Mouse (Mus musculus) T-helper 2 cell (primary cell): ENCODE measurements at regions not wholly inside any gene's neighbourhood (a gene's known extent, or its start where the extent isn't known, plus 50 kb on each side); places are given as distances from the start of the nearest gene placed in this dataset.
"Not testable (repeated sequence)": the region's sequence is repeated elsewhere in the genome, so short reads cannot be mapped to it uniquely, and the experiment has no call there.

Source experiments
- in situ Hi-C: fragments of 300-600 bp; cut with MboI, MseI; formaldehyde crosslinking; loops from one replicate; pipeline ENCODE4 v1.15.1; 2025; ENCODE audit warnings: high pct_unique_total_duplicates

- in situ Hi-C loops, result no loop called here
Observed at GRCm38 (mm10) chr19:32972116-32972515, 214.8 kb downstream of the Pten start.

- in situ Hi-C loops, result no loop called here
Observed at GRCm38 (mm10) chr19:32973130-32973529, 215.8 kb downstream of the Pten start.

DNA sequence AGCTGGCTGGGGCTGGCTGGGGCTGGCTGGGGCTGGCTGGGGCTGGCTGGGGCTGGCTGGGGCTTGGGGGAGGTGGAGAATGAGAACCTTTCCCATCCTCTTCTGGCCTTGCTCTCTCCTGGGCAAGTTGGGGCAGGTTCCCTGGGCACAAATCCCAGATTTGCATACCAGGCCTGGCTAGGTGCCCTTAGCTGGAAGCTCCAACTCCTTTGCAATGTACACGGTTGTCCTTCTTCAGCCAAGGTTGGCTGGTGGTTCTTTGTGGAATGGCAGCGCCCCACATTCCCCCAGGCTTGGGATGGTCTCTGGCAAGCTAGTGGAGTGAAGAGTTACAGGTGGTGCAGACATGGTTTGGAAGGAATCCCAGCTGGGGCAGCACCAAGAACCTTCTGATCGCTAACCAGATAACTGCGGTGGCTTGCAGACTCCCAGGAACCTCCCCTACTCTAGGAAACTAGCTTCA, 217.5 kb downstream of the Pten start:
- in situ Hi-C loops, result no loop called here

DNA sequence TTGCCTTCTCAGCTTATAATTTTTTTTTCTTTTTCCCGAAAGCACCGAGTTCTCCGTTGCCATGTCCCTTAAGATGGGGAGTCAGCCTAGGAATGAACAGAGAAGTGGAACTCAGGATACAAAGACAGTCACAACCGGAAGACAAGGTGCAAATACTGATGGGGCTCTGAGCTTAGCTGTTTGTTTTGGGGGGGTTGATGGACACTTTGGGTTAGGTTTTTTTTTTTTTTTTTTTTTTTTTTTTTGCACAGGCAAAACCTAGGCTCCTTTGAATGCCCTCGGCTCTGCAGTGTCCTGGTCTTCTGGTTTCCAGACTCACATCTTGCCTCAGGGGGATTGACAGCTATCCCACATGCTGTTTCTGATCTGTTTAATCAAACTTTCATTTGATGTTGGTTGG, 218.0 kb downstream of the Pten start:
- in situ Hi-C loops, result no loop called here

DNA sequence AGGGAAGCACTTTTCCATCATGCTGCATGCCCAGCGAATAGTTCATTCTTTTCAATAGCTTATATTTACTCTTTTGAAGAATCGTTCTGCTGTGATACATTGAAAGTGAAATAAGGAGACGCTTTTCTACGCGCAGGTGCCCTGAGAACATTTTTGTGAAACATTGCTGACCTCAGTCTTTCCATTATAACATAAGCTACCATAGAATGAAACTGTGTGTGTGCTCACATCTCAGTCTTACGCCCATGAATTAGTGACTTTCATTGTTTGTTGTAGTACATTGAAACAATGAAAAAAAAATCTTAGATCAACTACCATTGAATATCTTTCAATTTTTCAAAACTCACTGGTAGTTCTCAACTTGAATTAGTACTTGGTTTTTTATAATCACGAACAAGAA, 219.2 kb downstream of the Pten start:
- in situ Hi-C loops, result no loop called here

DNA sequence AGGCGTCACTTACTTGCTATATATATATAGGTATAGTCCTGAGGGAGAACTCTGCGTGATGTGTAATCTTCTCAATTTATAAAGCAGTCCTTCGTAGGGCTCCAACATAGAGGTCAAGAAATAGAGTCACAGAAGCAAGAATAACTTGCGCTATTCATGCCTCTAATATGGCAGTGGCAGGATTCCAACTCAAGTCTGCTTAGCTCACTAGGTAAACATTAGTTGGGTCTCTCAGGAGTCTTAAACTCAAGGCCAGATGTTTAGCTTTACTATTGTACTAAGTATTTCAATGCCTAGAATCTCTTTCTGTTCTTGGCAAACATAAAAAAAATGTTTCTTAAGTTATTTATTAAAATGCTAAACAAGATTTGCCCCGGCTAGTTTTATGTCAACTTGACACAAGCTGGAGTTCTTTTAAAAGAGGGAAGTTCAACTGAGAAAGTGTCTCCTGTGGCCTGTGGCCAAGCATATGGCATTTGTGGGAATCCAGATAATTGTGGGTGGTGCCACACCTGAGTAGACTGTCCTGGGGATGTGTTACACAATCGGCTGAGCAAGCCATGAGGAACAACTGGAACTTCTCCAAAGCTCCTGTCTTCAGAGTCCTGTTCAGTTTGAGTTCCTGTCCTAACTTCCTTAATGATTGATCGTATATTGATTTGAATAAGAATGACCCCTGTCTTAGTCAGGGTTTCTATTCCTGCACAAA, 220.9 kb downstream of the Pten start:
- in situ Hi-C loops, result no loop called here

DNA sequence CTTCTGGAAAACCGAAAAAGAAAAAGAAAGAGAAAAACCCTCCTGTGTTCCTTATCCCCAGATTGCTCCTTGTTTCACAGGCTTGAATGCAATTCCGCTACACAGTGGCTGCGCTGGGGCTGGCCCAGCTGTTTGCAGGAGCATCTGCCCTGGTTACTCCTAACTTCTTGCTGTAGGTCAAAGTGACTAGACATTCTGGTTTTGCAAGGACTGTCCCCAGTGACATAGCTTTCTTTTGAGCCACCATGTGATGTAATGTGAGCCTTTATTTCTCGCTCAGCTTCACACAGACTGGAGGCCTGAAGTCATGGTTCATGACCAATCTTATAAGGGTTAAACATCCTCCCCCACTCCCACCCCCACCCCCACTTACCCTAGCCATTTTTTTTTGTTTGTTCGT, 222.8 kb downstream of the Pten start:
- in situ Hi-C loops, result no loop called here

DNA sequence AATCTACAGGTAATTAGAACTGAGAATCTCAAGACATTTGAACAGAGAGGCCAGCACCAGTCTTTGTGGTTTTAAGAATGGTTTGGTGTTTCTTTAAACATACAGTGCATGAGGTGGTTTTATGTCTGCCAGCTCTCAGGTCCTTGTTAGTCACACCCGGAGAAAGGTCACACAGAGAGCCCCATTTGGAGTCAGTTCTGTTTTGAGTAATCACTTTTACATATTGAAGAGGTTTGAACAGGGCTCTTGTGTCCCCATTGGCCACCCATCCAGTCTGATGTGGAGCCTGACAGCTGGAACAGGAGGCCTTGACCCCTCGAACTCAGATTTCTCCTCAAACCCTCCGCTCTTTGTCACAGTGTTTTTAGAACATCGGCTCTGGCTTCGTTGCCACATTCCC, 231.4 kb downstream of the Pten start:
- in situ Hi-C loops, result no loop called here

- in situ Hi-C loops, result no loop called here
Observed at GRCm38 (mm10) chr19:32989346-32989745, 232.0 kb downstream of the Pten start.

DNA sequence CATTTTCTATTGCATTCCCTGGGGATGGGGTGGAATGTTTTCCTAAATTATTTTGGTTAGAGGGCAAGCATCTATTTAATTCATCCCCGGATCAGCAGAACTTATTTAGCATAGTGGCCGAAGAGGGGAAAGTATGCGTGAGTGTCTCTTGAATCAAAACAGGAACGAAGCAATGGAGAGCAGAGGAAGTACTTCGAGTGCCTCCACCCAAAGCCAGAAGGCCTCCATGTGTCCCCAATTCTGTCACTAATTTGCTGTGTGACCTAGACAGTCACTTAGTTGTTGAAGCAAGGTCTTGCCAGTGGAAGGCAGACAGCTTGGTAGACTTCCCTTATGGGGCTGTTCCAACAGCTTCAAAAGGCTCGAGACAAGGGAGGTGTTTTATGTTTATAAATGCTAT, 233.3 kb downstream of the Pten start:
- in situ Hi-C loops, result no loop called here

DNA sequence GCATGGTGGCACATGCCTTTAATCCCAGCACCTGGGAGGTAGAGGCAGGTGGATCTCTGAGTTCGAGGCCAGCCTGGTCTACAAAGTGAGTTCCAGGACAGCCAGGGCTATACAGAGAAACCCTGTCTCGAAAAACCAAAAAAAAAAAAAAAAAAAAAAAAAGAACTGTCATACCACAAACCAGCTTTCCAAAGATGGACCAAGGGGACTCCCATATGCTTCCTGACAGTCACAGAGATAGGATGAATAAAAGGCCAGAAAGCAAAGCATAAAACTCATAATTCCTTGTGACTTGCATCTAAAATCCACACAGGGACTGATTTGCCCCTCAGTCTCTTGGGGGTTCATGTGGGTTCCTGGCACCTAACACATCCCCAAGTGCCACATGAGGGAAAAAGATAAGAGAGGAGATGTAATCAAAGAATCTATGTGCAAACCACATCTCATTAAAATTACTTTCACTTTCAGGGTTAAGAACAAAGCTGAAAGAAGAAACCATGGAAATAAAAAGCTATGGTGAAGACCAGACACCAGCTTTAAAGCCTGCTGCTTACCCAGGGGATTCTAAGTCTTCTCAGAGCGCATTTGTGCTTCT, 241.4 kb downstream of the Pten start:
- in situ Hi-C loops, result no loop called here

DNA sequence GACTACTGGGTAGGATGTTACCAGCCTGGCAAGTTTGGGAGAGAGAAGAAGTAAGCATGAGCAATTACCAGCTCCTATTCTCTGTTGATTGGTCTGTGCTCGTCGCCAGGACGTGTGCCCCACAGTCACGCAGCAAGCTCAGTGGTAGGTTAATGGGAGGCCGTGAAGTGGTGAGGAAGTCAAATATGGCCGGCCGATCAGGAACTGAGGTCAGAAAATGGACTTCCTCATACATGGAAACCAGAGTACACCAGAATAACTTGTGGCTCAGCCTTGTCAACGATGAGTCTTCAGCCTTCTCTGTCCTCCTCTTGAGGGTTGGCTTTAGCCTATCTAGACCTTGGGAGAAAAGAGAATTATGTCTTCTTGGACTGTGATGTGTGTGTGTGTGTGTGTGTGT, 250.3 kb downstream of the Pten start:
- in situ Hi-C loops, result no loop called here

DNA sequence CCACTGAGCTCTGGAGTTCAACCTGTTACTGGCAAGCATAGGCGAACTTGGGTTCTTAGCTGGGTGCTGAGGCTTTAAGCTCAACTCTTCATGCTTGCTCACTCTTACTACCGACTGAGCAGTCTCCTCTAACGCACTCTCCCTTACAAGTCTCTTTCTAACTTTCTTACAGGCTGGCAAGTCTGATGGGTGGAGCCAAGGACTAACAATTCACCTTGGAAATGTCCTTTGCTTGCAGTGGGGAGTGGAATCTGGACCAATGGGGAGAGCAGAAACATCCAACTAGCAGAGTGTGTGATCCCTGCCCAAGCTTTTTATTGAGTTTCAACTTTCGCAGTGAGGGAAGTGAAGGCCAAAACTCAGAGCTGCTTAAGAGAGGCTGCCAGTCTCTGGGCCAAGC, 250.8 kb downstream of the Pten start:
- in situ Hi-C loops, result no loop called here

- in situ Hi-C loops, result no loop called here
Observed at GRCm38 (mm10) chr19:33008794-33009193, 251.5 kb downstream of the Pten start.

GRCm38 (mm10) chr19:33010886-33011446, 253.7 kb downstream of the Pten start:
- in situ Hi-C loops, result no loop called here

DNA sequence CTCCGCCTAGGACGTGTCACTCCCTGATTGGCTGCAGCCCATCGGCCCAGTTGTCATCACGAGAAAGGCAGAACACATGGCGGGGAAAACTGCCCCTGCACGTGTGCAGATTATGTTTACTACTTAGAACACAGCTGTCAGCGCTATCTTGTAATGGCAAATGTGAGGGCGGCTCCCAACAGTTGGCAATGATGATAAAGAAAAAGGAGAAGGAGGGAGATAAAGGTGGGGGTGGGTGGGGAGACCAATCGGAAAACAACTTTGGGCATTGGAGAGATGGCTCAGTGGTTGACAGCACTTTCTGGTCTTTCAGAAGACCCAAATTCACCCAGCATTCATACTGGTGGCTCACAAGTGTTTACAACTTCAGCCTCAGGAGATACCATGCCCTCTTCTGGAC, 257.6 kb downstream of the Pten start:
- in situ Hi-C loops, result not testable (repeated sequence)

GRCm38 (mm10) chr19:33021161-33021560, 263.9 kb downstream of the Pten start:
- in situ Hi-C loops, result no loop called here

GRCm38 (mm10) chr19:33022839-33023428, 265.6 kb downstream of the Pten start:
- in situ Hi-C loops, result no loop called here

- in situ Hi-C loops, result no loop called here
Observed at GRCm38 (mm10) chr19:33029688-33030444, 272.6 kb downstream of the Pten start.

- in situ Hi-C loops, result loop anchor here (10.0 kb wide), 1 partner anchor 1576 kb away; no protein-coding TSS in a partner anchor
Observed at GRCm38 (mm10) chr19:33040512-33040911, 283.2 kb downstream of the Pten start.

DNA sequence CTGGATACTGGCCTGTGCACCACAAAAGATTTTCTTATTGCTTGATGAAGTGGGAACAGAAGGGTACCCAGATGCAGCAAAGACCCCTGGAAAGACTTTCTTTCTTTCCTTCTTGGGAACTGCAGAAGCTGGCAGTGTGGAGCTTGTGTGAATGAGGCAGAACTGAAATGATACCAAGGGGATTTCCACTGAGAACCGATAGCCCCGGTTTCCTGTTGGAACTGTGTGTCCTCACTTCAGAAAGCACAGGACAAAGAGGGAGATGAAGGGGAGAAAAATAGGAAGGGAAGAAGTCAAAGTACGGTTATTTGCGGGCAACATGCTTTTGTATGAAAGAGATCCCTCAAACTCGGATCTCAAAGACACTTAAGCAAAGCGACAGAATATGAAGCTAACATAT, 283.7 kb downstream of the Pten start:
- in situ Hi-C loops, result loop anchor here (10.0 kb wide), 1 partner anchor 1576 kb away; no protein-coding TSS in a partner anchor

DNA sequence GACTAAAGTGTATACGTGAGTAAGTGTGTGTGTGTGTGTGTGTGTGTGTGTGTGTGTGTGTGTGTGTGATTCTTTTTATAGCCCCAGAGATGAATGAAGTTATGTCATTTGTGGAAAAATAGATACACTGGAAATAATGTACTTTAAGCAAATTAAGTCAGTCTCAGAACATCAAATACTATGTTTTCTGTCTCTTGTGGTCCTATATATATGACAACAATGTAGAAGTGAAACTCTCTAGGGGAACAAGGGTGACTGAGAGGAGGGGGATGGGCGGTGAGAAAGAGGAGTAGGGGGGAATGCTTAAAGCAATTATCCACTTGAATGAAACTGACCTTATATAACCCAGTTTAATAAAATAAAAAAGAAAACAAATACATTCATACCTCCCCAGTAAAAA, 285.5 kb downstream of the Pten start:
- in situ Hi-C loops, result loop anchor here (10.0 kb wide), 1 partner anchor 1578 kb away; no protein-coding TSS in a partner anchor
